Mouse (Mus musculus) liver, adult 2 months (tissue): ENCODE measurements at regions not wholly inside any gene's neighbourhood (a gene's known extent, or its start where the extent isn't known, plus 50 kb on each side); places are given as distances from the start of the nearest gene placed in this dataset.

Experiments used
- CTCF ChIP-seq: fragments of 200-500 bp; IDR thresholded peaks from 2 replicates; pipeline ENCODE4 v1.5.1; 2011; ENCODE audit warnings: low read depth, low read length, control low read depth
- POLR2A ChIP-seq: fragments of 200-500 bp; IDR thresholded peaks from 2 replicates; pipeline ENCODE4 v1.6.1; 2011; ENCODE audit warnings: low read length, control low read depth; ENCODE audit not compliant: insufficient read depth; ENCODE audit errors: extremely low read depth

GRCm38 (mm10) chr16:51917540-51917939 is 113.5 kb upstream of the Cblb start:
- TF ChIP-seq CTCF (no peak), POLR2A (no peak)
